In the genomic region with DNA sequence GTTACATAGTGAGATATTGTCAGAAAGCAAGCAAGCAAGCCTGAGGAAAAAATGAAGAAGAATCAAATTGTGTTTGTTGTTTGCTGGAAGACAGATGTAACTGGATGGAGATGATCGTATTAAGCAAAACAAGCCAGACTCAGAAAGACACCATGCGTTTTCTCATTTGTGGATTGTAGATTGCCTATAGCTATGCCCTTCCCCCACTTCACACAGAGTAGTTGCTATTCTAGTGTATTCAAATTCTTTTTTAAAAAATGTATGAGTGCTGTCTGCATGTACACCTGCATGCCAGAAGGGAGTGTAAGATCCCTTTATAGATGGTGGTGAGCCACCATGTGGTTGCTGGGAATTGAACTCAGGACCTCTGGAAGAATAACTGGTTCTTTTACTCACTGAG, we compare ENCODE assay signal across 1 mouse cellular context.
TF ChIP-seq lines count a peak whose summit lies in the region.

No protein-coding gene starts in this region.

TF ChIP-seq in CH12.LX, 34 proteins besides CTCF, POLR2A, EP300 and RAD21 (continued from another document):
- TF ChIP-seq ZMIZ1 (IDR thresholded peaks at IDR 0.05; ENCODE audit: low read depth, low read length) (0 out of 2 replicates have a peak, but pooled peaks have one; percentile 3), CHD2 (IDR thresholded peaks at IDR 0.05; ENCODE audit: low read length) (peak; percentile 73)
TF ChIP-seq in CH12.LX: peak in this region for 8.
